ENCODE assay signal across 24 mouse cellular contexts in the genomic region with DNA sequence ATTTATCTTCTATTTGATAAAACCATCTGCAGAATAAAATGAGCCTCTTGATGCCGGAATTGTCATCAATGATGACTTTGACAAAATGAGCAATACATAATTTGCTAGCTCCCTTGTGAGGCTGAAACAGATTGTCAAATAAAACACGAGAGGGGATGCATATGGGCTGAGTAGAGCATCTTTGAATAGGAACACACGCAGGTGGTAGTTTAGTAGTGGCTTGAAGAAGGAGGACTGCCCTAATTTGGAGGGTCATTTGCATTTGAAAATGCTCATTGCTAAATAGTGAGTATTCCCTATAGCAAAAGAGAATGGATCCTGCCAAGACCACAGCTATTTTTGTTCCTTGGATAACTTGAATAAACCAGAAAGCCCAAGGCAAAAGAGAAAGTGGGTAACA.
DNase-seq lines count a peak whose midpoint lies in the region; ATAC-seq and TF ChIP-seq lines count a peak whose summit lies in the region.
"Had no signal": no experiment of that assay in that cellular context is flagged by ENCODE, and none has a peak within 500 bp of the region (broad histone marks: within the 10 kb centered on the region; RNA-seq: fewer than 3 reads in every experiment).

No protein-coding gene starts in this region.

- no peak for TF ChIP-seq POLR2A in brain, embryonic 14.5 days (IDR thresholded peaks at IDR 0.05; ENCODE audit: borderline replicate concordance, extremely low read depth, insufficient read depth, insufficient read length, poor library complexity, severe bottlenecking)

- no peaks in the 10 kb centered on the region for H3K27me3 ChIP-seq in forebrain, embryonic 14.5 days (replicated peaks; ENCODE audit: control insufficient read depth, insufficient read depth, low read length)
- no peaks in the 10 kb centered on the region for H3K27me3 ChIP-seq in forebrain, postnatal 0 days (ENCODE audit: insufficient read depth, low read length)
- H3K27me3 ChIP-seq in forebrain, embryonic 16.5 days (replicated peaks; ENCODE audit: control insufficient read depth, insufficient read depth, low read length) = no peaks in the 10 kb centered on the region
- no peaks in the 10 kb centered on the region for H3K27me3 ChIP-seq in forebrain, embryonic 10.5 days (ENCODE audit: poor library complexity, severe bottlenecking)
- H3K27me3 ChIP-seq: CH12.LX; embryonic facial prominence, embryonic 13.5 days; embryonic facial prominence, embryonic 15.5 days; Patski had no signal

- peak; percentile 74 for ATAC-seq in forebrain, embryonic 14.5 days
- no peak; the same call in 1 of the 2 replicates for ATAC-seq in forebrain, postnatal 0 days
- ATAC-seq in forebrain, embryonic 16.5 days = peak; percentile 68
- ATAC-seq: activated CD4-positive, CD25-positive, alpha-beta regulatory T cell, adult 4 months; CD4-positive, CD25-positive, alpha-beta regulatory T cell, adult 4 months; Patski had no signal

- WGBS in forebrain, embryonic 14.5 days = 33% methylated on average over 3 of the region's 3 CpGs
- WGBS in forebrain, postnatal 0 days = 33% methylated on average over 3 of the region's 3 CpGs
- 26% methylated on average over 3 of the region's 3 CpGs for WGBS in forebrain, embryonic 16.5 days
- WGBS in forebrain, embryonic 10.5 days = 82% methylated on average over 3 of the region's 3 CpGs

- H3K4me1 ChIP-seq in forebrain, embryonic 14.5 days (ENCODE audit: control insufficient read depth, insufficient read depth, low read length) = no peaks in the 10 kb centered on the region
- H3K4me1 ChIP-seq in forebrain, postnatal 0 days (ENCODE audit: insufficient read depth) = no peaks in the 10 kb centered on the region; the same call in 1 of the 2 replicates
- 0 out of 2 replicates have a peak, but pooled peaks cover 2% of the 10 kb centered on the region for H3K4me1 ChIP-seq in forebrain, embryonic 16.5 days (replicated peaks; ENCODE audit: control insufficient read depth, insufficient read depth, low read length)
- H3K4me1 ChIP-seq in forebrain, embryonic 10.5 days = no peaks in the 10 kb centered on the region
- H3K4me1 ChIP-seq: embryonic facial prominence, embryonic 13.5 days; embryonic facial prominence, embryonic 15.5 days had no signal

- H3K9me3 ChIP-seq in forebrain, embryonic 14.5 days (replicated peaks; ENCODE audit: control insufficient read depth, low read length) = no peaks in the 10 kb centered on the region
- H3K9me3 ChIP-seq in forebrain, postnatal 0 days (ENCODE audit: low read length) = no peaks in the 10 kb centered on the region
- no peaks in the 10 kb centered on the region for H3K9me3 ChIP-seq in forebrain, embryonic 16.5 days (ENCODE audit: control insufficient read depth, low read length)
- no peaks in the 10 kb centered on the region for H3K9me3 ChIP-seq in forebrain, embryonic 10.5 days
- H3K9me3 ChIP-seq: embryonic facial prominence, embryonic 13.5 days; embryonic facial prominence, embryonic 15.5 days had no signal

- no peak overlapping the region for H3K4me3 ChIP-seq in forebrain, embryonic 14.5 days (ENCODE audit: low read depth, low read length)
- no peak overlapping the region for H3K4me3 ChIP-seq in forebrain, postnatal 0 days (ENCODE audit: low read depth, low read length)
- no peak overlapping the region for H3K4me3 ChIP-seq in forebrain, embryonic 16.5 days (replicated peaks; ENCODE audit: low read length)
- no peak overlapping the region for H3K4me3 ChIP-seq in forebrain, embryonic 10.5 days
- H3K4me3 ChIP-seq: embryonic facial prominence, embryonic 13.5 days; embryonic facial prominence, embryonic 15.5 days; erythroblast, embryonic 14.5 days; gastrocnemius, adult 2 months had no signal

- TF ChIP-seq CTCF in forebrain, postnatal 0 days (IDR thresholded peaks at IDR 0.05; ENCODE audit: low read depth) = no peak
- TF ChIP-seq CTCF in brain, embryonic 14.5 days (IDR thresholded peaks at IDR 0.05; ENCODE audit: borderline replicate concordance, extremely low read depth, insufficient read depth, insufficient read length) = no peak

- no peak overlapping the region for H3K4me2 ChIP-seq in forebrain, embryonic 14.5 days (ENCODE audit: low read length)
- H3K4me2 ChIP-seq in forebrain, postnatal 0 days (ENCODE audit: low read depth) = no peak overlapping the region
- H3K4me2 ChIP-seq in forebrain, embryonic 16.5 days (ENCODE audit: low read length) = no peak overlapping the region
- H3K4me2 ChIP-seq: embryonic facial prominence, embryonic 13.5 days; embryonic facial prominence, embryonic 15.5 days had no signal

- no peak overlapping the region for H3K9ac ChIP-seq in forebrain, embryonic 14.5 days (ENCODE audit: low read length)
- no peak overlapping the region for H3K9ac ChIP-seq in forebrain, postnatal 0 days
- no peak overlapping the region for H3K9ac ChIP-seq in forebrain, embryonic 16.5 days (replicated peaks; ENCODE audit: low read depth, low read length)
- H3K9ac ChIP-seq: embryonic facial prominence, embryonic 13.5 days; embryonic facial prominence, embryonic 15.5 days had no signal

- no peaks in the 10 kb centered on the region for H3K36me3 ChIP-seq in forebrain, embryonic 14.5 days (ENCODE audit: control insufficient read depth, insufficient read depth, low read length)
- H3K36me3 ChIP-seq in forebrain, postnatal 0 days (ENCODE audit: insufficient read depth) = no peaks in the 10 kb centered on the region
- H3K36me3 ChIP-seq in forebrain, embryonic 16.5 days (ENCODE audit: control insufficient read depth, insufficient read depth) = no peaks in the 10 kb centered on the region
- no peaks in the 10 kb centered on the region for H3K36me3 ChIP-seq in forebrain, embryonic 10.5 days (replicated peaks)
- H3K36me3 ChIP-seq: embryonic facial prominence, embryonic 13.5 days; embryonic facial prominence, embryonic 15.5 days; G1E had no signal

- no peak overlapping the region for H3K27ac ChIP-seq in forebrain, embryonic 14.5 days (ENCODE audit: low read depth, low read length)
- H3K27ac ChIP-seq in forebrain, postnatal 0 days (ENCODE audit: low read depth, low read length) = no peak overlapping the region
- no peak overlapping the region for H3K27ac ChIP-seq in forebrain, embryonic 16.5 days (ENCODE audit: low read length)
- H3K27ac ChIP-seq in forebrain, embryonic 10.5 days = no peak overlapping the region
- H3K27ac ChIP-seq: embryonic facial prominence, embryonic 13.5 days; embryonic facial prominence, embryonic 15.5 days; gastrocnemius, adult 2 months had no signal

- DNase-seq in forebrain, embryonic 14.5 days (ENCODE audit: low spot score) = peak; percentile 32
- DNase-seq in forebrain, postnatal 0 days = no peak
- DNase-seq in forebrain, embryonic 10.5 days (ENCODE audit: extremely low spot score, low spot score) = no peak
- peak; percentile 13 for DNase-seq in brain, adult 2 months (ENCODE audit: low read depth, low spot score)
- peak; percentile 56 for DNase-seq in brain, embryonic 14.5 days (ENCODE audit: low read depth)
- DNase-seq in B cell, adult 2 months = no peak
- no peak for DNase-seq in embryo, embryonic 9.5 days (ENCODE audit: extremely low spot score)
- DNase-seq: adrenal gland, adult 8-10 months; adrenal gland, postnatal 14 days; adrenal gland, postnatal 36 days; cerebellum, adult 11-12 months; cerebellum, adult 9-10 months; cerebellum, postnatal 10 days; cerebellum, postnatal 25 days; gastrocnemius, adult 2 months had no signal

Comparison
In these comparisons a context has a peak if more than half of its experiments do, and no peak if none do; other contexts are left out.
1. DNase-seq: peak in forebrain, embryonic 14.5 days (single experiment), brain, adult 2 months (single experiment) and brain, embryonic 14.5 days (single experiment); none in forebrain, postnatal 0 days (single experiment), forebrain, embryonic 10.5 days (single experiment), B cell, adult 2 months (0 of 2) and embryo, embryonic 9.5 days (single experiment).